Mouse (Mus musculus): ENCODE measurements around the gene Slc16a6. TPM values are rescaled to one million over a fixed set of nuclear protein-coding genes. Genes with fewer than 3 reads are reported as not detected.

The Slc16a6 gene
- polyA plus RNA-seq, 1 experiment: 4.3 TPM

DNA sequence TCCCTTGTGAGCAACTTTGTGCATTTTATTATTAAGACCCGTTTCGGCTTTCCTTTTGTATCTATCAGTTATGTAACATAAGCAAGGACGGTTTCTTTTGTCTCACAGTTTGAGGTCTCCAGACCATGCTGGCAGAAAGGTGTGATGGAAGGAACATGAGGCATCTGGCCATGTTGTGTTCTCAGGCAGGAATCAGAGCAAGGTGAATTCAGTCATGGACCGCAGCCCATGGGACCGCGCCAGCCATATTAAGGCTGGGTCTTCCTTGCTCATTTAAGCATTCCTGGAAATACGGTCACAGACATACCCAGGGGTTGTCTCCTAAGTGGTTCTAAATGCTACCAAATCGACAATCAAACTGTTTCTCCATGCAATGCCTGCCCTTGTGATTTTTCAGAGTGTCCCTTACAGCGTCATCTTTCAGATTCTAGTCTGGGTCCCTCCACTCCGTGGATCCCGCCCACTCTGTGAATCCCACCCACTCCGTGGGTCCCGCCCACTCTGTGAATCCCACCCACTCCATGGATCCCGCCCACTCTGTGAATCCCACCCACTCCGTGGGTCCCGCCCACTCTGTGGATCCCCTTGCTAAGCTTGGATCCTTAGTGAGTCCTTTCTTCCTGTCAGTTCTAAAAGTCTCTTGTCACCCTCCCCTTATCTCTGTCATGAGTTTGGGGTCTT is 39.7 kb upstream of the Slc16a6 start:
- Histone ChIP-seq H3K4me3 (no peak overlapping the region), H3K27me3 (ENCODE audit: control insufficient read depth, insufficient read depth, insufficient read length) (no peaks in the 10 kb centered on the region), H3K4me2 (ENCODE audit: low read depth) (no peak overlapping the region), H3ac (ENCODE audit: control insufficient read depth, insufficient read length) (no peak overlapping the region), H3K36me3 (ENCODE audit: control insufficient read depth, insufficient read depth) (no peaks in the 10 kb centered on the region), H3K79me2 (ENCODE audit: control insufficient read depth, insufficient read depth) (no peaks in the 10 kb centered on the region)
- TF ChIP-seq TCF3 (IDR thresholded peaks at IDR 0.05; ENCODE audit: insufficient read length, low read depth): no peak
- TF ChIP-seq MAX (IDR thresholded peaks at IDR 0.05; ENCODE audit: low read depth): no peak
- no peak for TF ChIP-seq MYOG (IDR thresholded peaks at IDR 0.05; ENCODE audit: control insufficient read depth in 1 of 3, insufficient read depth in 1 of 3, insufficient read length in 2 of 3, low read depth in 2 of 3)

DNA sequence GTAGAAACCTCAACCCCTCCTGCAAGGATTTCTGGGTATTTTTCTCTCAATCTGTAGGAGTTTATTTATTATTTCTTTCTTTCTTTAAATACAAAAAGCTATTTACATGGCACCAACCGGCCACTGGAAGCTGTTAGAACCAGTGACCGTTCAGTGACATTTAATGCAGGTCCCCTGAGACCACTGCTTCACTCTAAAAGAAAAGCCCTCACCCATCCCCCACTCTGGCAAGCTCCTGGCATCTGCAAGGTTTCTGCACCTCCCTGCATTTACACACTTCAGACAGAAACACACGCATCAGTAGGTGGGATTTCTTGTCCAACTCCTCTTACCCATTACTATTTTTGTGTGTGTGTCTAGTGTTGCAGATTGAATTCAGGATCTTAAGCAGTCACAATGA is 33.7 kb upstream of the Slc16a6 start:
- TF ChIP-seq CEBPB (IDR thresholded peaks at IDR 0.05; ENCODE audit: insufficient read depth, poor library complexity, severe bottlenecking): no peak
- no peak for TF ChIP-seq MAX (IDR thresholded peaks at IDR 0.05; ENCODE audit: low read depth)
- no peak for TF ChIP-seq TCF3 (IDR thresholded peaks at IDR 0.05; ENCODE audit: insufficient read length, low read depth)
- no peak for TF ChIP-seq POLR2AphosphoS2 (IDR thresholded peaks at IDR 0.05; ENCODE audit: insufficient read length, low read depth)
- no peak for TF ChIP-seq REST (IDR thresholded peaks at IDR 0.05; ENCODE audit: insufficient read depth, insufficient read length)
- no peak for TF ChIP-seq TCF12 (IDR thresholded peaks at IDR 0.05; ENCODE audit: insufficient read depth, poor library complexity, severe bottlenecking)
- TF ChIP-seq E2F4 (IDR thresholded peaks at IDR 0.05; ENCODE audit: insufficient read depth): no peak
- no peak for TF ChIP-seq USF1 (IDR thresholded peaks at IDR 0.05; ENCODE audit: low read depth)
- TF ChIP-seq MYOD1 (IDR thresholded peaks at IDR 0.05; ENCODE audit: control insufficient read depth in 1 of 3, insufficient read length in 2 of 3, low read depth in 2 of 3): no peak
- no peak for TF ChIP-seq POLR2A (IDR thresholded peaks at IDR 0.05; ENCODE audit: insufficient read length, low read depth)
- TF ChIP-seq MYOG (IDR thresholded peaks at IDR 0.05; ENCODE audit: control insufficient read depth in 1 of 3, insufficient read depth in 1 of 3, insufficient read length in 2 of 3, low read depth in 2 of 3): no peak
- no peak for TF ChIP-seq SRF (IDR thresholded peaks at IDR 0.05; ENCODE audit: control insufficient read depth, insufficient read length, low read depth)
- Histone ChIP-seq H3K4me3 (no peak overlapping the region), H3K27me3 (ENCODE audit: control insufficient read depth, insufficient read depth, insufficient read length) (no peaks in the 10 kb centered on the region), H3K36me3 (ENCODE audit: control insufficient read depth, insufficient read depth) (no peaks in the 10 kb centered on the region), H3K4me2 (ENCODE audit: low read depth) (no peak overlapping the region), H3ac (ENCODE audit: control insufficient read depth, insufficient read length) (no peak overlapping the region), H3K79me2 (ENCODE audit: control insufficient read depth, insufficient read depth) (no peaks in the 10 kb centered on the region)

DNA sequence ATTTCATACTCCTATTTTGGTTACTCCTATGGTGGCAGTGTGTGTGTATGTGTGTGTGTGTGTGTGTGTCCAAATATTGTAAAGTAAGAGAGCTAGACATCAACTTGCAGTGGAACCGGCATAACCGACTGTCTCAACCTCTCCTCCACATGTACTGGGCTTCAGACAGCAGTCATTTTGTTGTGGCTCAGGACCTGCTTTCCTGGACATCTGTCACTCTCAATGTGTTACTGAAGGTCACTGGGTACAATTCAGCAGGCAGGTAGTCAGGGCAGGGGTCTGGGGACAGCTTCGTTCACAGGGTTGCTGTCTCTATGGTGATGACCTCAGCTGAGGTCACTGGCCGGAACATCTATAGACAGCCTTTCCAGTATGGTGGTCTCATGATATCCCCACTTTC is 32.4 kb upstream of the Slc16a6 start:
- no peaks in the 10 kb centered on the region for H3K36me3 ChIP-seq (ENCODE audit: control insufficient read depth, insufficient read depth)
- no peaks in the 10 kb centered on the region for H3K79me2 ChIP-seq (ENCODE audit: control insufficient read depth, insufficient read depth)
- H3ac ChIP-seq (ENCODE audit: control insufficient read depth, insufficient read length): no peak overlapping the region
- no peak overlapping the region for H3K4me3 ChIP-seq
- TF ChIP-seq SRF (IDR thresholded peaks at IDR 0.05; ENCODE audit: control insufficient read depth, insufficient read length, low read depth) (no peak), POLR2AphosphoS2 (IDR thresholded peaks at IDR 0.05; ENCODE audit: insufficient read length, low read depth) (no peak), TCF12 (IDR thresholded peaks at IDR 0.05; ENCODE audit: insufficient read depth, poor library complexity, severe bottlenecking) (no peak), CEBPB (IDR thresholded peaks at IDR 0.05; ENCODE audit: insufficient read depth, poor library complexity, severe bottlenecking) (no peak), MAX (IDR thresholded peaks at IDR 0.05; ENCODE audit: low read depth) (no peak), USF1 (IDR thresholded peaks at IDR 0.05; ENCODE audit: low read depth) (no peak), E2F4 (IDR thresholded peaks at IDR 0.05; ENCODE audit: insufficient read depth) (no peak), TCF3 (IDR thresholded peaks at IDR 0.05; ENCODE audit: insufficient read length, low read depth) (no peak), POLR2A (IDR thresholded peaks at IDR 0.05; ENCODE audit: insufficient read length, low read depth) (no peak), REST (IDR thresholded peaks at IDR 0.05; ENCODE audit: insufficient read depth, insufficient read length) (no peak), MYOG (IDR thresholded peaks at IDR 0.05; ENCODE audit: control insufficient read depth in 1 of 3, insufficient read depth in 1 of 3, insufficient read length in 2 of 3, low read depth in 2 of 3) (no peak)
- H3K4me2 ChIP-seq (ENCODE audit: low read depth): no peak overlapping the region
- no peaks in the 10 kb centered on the region for H3K27me3 ChIP-seq (ENCODE audit: control insufficient read depth, insufficient read depth, insufficient read length)

DNA sequence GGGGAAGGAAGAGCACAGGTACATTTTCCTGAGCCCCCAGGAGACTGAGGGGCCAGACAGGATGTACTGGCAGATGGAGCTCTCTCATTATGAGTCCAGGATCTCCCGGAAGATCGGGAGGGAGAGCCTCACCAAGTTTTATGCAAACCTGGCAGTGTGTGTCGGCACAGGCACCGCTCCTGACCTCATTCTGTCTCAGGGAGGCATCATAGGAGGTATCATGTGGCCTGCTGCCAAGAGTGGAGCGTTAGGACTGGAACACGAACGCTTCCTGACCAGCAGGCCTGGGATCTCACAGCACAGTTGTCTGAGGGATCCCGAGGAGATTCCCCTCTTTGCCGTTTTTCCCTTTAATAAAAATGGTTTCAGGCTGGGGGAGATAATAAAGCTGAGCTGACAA is 31.6 kb upstream of the Slc16a6 start:
- Histone ChIP-seq H3K4me2 (ENCODE audit: low read depth) (no peak overlapping the region), H3K79me2 (ENCODE audit: control insufficient read depth, insufficient read depth) (no peaks in the 10 kb centered on the region), H3K36me3 (ENCODE audit: control insufficient read depth, insufficient read depth) (no peaks in the 10 kb centered on the region), H3ac (ENCODE audit: control insufficient read depth, insufficient read length) (no peak overlapping the region), H3K4me3 (no peak overlapping the region), H3K27me3 (ENCODE audit: control insufficient read depth, insufficient read depth, insufficient read length) (no peaks in the 10 kb centered on the region)
- TF ChIP-seq MYOG (IDR thresholded peaks at IDR 0.05; ENCODE audit: control insufficient read depth in 1 of 3, insufficient read depth in 1 of 3, insufficient read length in 2 of 3, low read depth in 2 of 3) (no peak), TCF3 (IDR thresholded peaks at IDR 0.05; ENCODE audit: insufficient read length, low read depth) (no peak), CEBPB (IDR thresholded peaks at IDR 0.05; ENCODE audit: insufficient read depth, poor library complexity, severe bottlenecking) (no peak), TCF12 (IDR thresholded peaks at IDR 0.05; ENCODE audit: insufficient read depth, poor library complexity, severe bottlenecking) (no peak), MYOD1 (IDR thresholded peaks at IDR 0.05; ENCODE audit: control insufficient read depth in 1 of 3, insufficient read length in 2 of 3, low read depth in 2 of 3) (no peak), POLR2AphosphoS2 (IDR thresholded peaks at IDR 0.05; ENCODE audit: insufficient read length, low read depth) (no peak), USF1 (IDR thresholded peaks at IDR 0.05; ENCODE audit: low read depth) (no peak), E2F4 (IDR thresholded peaks at IDR 0.05; ENCODE audit: insufficient read depth) (no peak)

DNA sequence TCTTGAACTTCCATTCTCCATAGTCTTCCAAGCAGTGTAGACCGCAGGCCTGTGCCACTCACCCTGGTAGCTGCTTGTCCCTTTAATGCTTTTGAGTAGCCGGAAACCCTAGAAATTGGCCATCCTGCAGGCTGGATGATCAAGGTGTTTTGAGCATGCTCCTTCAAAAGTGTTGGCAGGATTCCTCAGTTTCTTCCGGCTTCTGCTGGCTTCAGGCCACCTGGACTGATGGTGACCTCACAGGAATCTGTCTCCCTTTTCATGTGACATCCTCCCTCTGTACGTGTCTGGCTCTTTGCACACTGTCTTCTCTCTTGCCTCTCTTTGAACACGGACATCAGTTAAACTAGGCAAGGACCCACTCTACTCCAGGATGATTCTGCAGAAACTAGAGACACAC is 26.8 kb upstream of the Slc16a6 start:
- no peaks in the 10 kb centered on the region for H3K36me3 ChIP-seq (ENCODE audit: control insufficient read depth, insufficient read depth)
- no peak overlapping the region for H3ac ChIP-seq (ENCODE audit: control insufficient read depth, insufficient read length)
- no peak overlapping the region for H3K4me2 ChIP-seq (ENCODE audit: low read depth)
- no peaks in the 10 kb centered on the region for H3K27me3 ChIP-seq (ENCODE audit: control insufficient read depth, insufficient read depth, insufficient read length)
- H3K4me3 ChIP-seq: no peak overlapping the region
- TF ChIP-seq SRF (IDR thresholded peaks at IDR 0.05; ENCODE audit: control insufficient read depth, insufficient read length, low read depth) (no peak), MYOG (IDR thresholded peaks at IDR 0.05; ENCODE audit: control insufficient read depth in 1 of 3, insufficient read depth in 1 of 3, insufficient read length in 2 of 3, low read depth in 2 of 3) (no peak), MAX (IDR thresholded peaks at IDR 0.05; ENCODE audit: low read depth) (no peak), TCF12 (IDR thresholded peaks at IDR 0.05; ENCODE audit: insufficient read depth, poor library complexity, severe bottlenecking) (no peak), CEBPB (IDR thresholded peaks at IDR 0.05; ENCODE audit: insufficient read depth, poor library complexity, severe bottlenecking) (no peak), MYOD1 (IDR thresholded peaks at IDR 0.05; ENCODE audit: control insufficient read depth in 1 of 3, insufficient read length in 2 of 3, low read depth in 2 of 3) (no peak), TCF3 (IDR thresholded peaks at IDR 0.05; ENCODE audit: insufficient read length, low read depth) (no peak)
- no peaks in the 10 kb centered on the region for H3K79me2 ChIP-seq (ENCODE audit: control insufficient read depth, insufficient read depth)

Data from myocyte (in vitro differentiated cells).